Mouse (Mus musculus) limb, embryonic 14.5 days (tissue): ENCODE data around the gene Fxyd3. TPM values are rescaled to one million over a fixed set of nuclear protein-coding genes. Genes with fewer than 3 reads are reported as not detected.

Experiments used
- ATAC-seq: fragments of 200-750 bp; cut with Nextera tagmentation; 2 replicates; pipeline ENCODE4 v1.8.0; 2017; ENCODE audit warnings: low read depth, moderate number of reproducible peaks, moderate TSS enrichment; ENCODE audit not compliant: low FRiP score
- DNase-seq: peaks from one replicate; pipeline ENCODE4 v3.0.0-alpha.2; 2015; ENCODE audit warnings: low spot score
- H3K27ac ChIP-seq: fragments of 300-500 bp; sonication (generic); replicated peaks from 2 replicates; pipeline ENCODE4 v1.5.1; 2014; ENCODE audit warnings: low read depth, mild to moderate bottlenecking, low read length, moderate library complexity, mixed read lengths
- H3K27me3 ChIP-seq: fragments of 300-500 bp; sonication (generic); 2 replicates; pipeline ENCODE4 v1.6.1; 2014; ENCODE audit warnings: low read length, mixed read lengths; ENCODE audit not compliant: control insufficient read depth, insufficient read depth
- H3K36me3 ChIP-seq: fragments of 300-500 bp; sonication (generic); 2 replicates; pipeline ENCODE4 v1.6.1; 2014; ENCODE audit warnings: mild to moderate bottlenecking, low read length, moderate library complexity, mixed read lengths; ENCODE audit not compliant: control insufficient read depth, insufficient read depth
- H3K4me1 ChIP-seq: fragments of 300-500 bp; sonication (generic); 2 replicates; pipeline ENCODE4 v1.6.1; 2014; ENCODE audit warnings: antibody characterized with exemption, low read length, mixed read lengths; ENCODE audit not compliant: control insufficient read depth, insufficient read depth
- H3K4me2 ChIP-seq: fragments of 300-500 bp; sonication (generic); replicated peaks from 2 replicates; pipeline ENCODE4 v1.6.1; 2014; ENCODE audit warnings: low read depth, mild to moderate bottlenecking, low read length, moderate library complexity; ENCODE audit not compliant: severe bottlenecking
- H3K4me3 ChIP-seq: fragments of 300-500 bp; sonication (generic); replicated peaks from 2 replicates; pipeline ENCODE4 v1.5.1; 2014; ENCODE audit warnings: low read length
- H3K9ac ChIP-seq: fragments of 300-500 bp; sonication (generic); 2 replicates; pipeline ENCODE4 v1.6.1; 2014; ENCODE audit warnings: mild to moderate bottlenecking, low read depth, low read length, moderate library complexity; ENCODE audit not compliant: severe bottlenecking
- H3K9me3 ChIP-seq: fragments of 300-500 bp; sonication (generic); 2 replicates; pipeline ENCODE4 v1.6.1; 2016; ENCODE audit warnings: low read length; ENCODE audit not compliant: control insufficient read depth
- POLR2A ChIP-seq: fragments of 200-500 bp; IDR thresholded peaks from 2 replicates; pipeline ENCODE4 v1.8.0; 2012; ENCODE audit warnings: inconsistent platforms, mild to moderate bottlenecking, moderate library complexity, borderline replicate concordance; ENCODE audit not compliant: insufficient read depth, insufficient read length; ENCODE audit errors: extremely low read depth
- WGBS: fragments of 180-500 bp; shearing (Covaris S2); extraction: QIAGEN DNeasy Blood & Tissue Kit; methylation state at CpG from one replicate; pipeline ENCODE4 v1.1.7; 2014; 5-methylcytosine and 5-hydroxymethylcytosine counted together
- polyA plus RNA-seq, 2 experiments: library from polyadenylated mRNA; depleted of rRNA in 1 of 2; stranded (reverse) in 1 of 2; unstranded in 1 of 2; fragments of >200 nt; fragmentation: Nextera tagmentation in 1 of 2; extraction: Ambion mirVana in 1 of 2; gene quantifications; 2 replicates each; pipeline versions ENCODE4 v1.2.1 to v1.2.3; 2012 to 2014

Gene Fxyd3
- polyA plus RNA-seq, 2 experiments = 39.8 to 79.5 TPM

DNA sequence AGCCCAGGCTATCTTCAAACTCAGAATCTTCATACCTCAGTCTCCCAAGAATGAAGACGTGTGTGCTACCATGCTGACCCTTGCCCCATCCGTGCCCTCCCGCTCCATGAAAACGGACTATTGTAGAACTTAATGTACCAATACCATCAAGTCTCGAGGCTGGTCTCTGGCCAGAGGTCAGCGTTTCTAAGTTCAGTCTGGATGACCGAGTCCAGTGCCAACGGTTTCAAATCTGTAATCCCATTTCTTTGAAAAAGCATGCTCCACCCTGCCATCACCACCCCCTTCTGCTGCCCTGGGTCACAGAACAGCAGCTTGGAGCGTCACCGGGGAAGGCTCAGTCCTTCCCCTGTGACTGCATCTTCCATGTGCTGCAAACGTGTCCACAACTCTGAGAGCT is 31.3 kb upstream of the Fxyd3 start:
- no peaks in the 10 kb centered on the region for H3K27me3 ChIP-seq
- ATAC-seq (no peak), DNase-seq (no peak)
- no peak overlapping the region for H3K4me3 ChIP-seq
- H3K27ac ChIP-seq = no peak overlapping the region
- H3K9ac ChIP-seq = no peak overlapping the region
- H3K36me3 ChIP-seq = no peaks in the 10 kb centered on the region
- WGBS = 87% methylated on average over 11 of the region's 11 CpGs
- H3K4me1 ChIP-seq = no peaks in the 10 kb centered on the region
- no peak for TF ChIP-seq POLR2A
- H3K9me3 ChIP-seq = no peaks in the 10 kb centered on the region
- no peak overlapping the region for H3K4me2 ChIP-seq

- Histone ChIP-seq H3K9ac (no peak overlapping the region), H3K4me2 (no peak overlapping the region), H3K27ac (no peak overlapping the region), H3K4me1 (no peaks in the 10 kb centered on the region), H3K9me3 (no peaks in the 10 kb centered on the region), H3K27me3 (no peaks in the 10 kb centered on the region), H3K36me3 (no peaks in the 10 kb centered on the region), H3K4me3 (no peak overlapping the region)
- WGBS = 54% methylated on average over 3 of the region's 3 CpGs
- ATAC-seq = no peak
- TF ChIP-seq POLR2A = no peak
- DNase-seq = no peak
Measured at GRCm38 (mm10) chr7:31106166-31106565, 29.7 kb upstream of the Fxyd3 start.

GRCm38 (mm10) chr7:31105061-31105768 is 28.7 kb upstream of the Fxyd3 start:
- Histone ChIP-seq H3K9ac (no peak overlapping the region), H3K27me3 (no peaks in the 10 kb centered on the region), H3K9me3 (no peaks in the 10 kb centered on the region), H3K4me3 (no peak overlapping the region), H3K36me3 (no peaks in the 10 kb centered on the region), H3K4me2 (no peak overlapping the region), H3K27ac (no peak overlapping the region), H3K4me1 (no peaks in the 10 kb centered on the region)
- no peak for TF ChIP-seq POLR2A
- ATAC-seq (no peak), DNase-seq (peak; percentile 11)
- WGBS = 56% methylated on average over 15 of the region's 15 CpGs

GRCm38 (mm10) chr7:31100786-31101185 is 24.3 kb upstream of the Fxyd3 start:
- Histone ChIP-seq H3K9me3 (no peaks in the 10 kb centered on the region), H3K4me2 (no peak overlapping the region), H3K9ac (no peak overlapping the region), H3K4me3 (no peak overlapping the region), H3K36me3 (no peaks in the 10 kb centered on the region), H3K27ac (no peak overlapping the region), H3K27me3 (no peaks in the 10 kb centered on the region), H3K4me1 (no peaks in the 10 kb centered on the region)
- DNase-seq (no peak), ATAC-seq (no peak)
- TF ChIP-seq POLR2A = no peak
- 84% methylated on average over 14 of the region's 14 CpGs for WGBS

DNA sequence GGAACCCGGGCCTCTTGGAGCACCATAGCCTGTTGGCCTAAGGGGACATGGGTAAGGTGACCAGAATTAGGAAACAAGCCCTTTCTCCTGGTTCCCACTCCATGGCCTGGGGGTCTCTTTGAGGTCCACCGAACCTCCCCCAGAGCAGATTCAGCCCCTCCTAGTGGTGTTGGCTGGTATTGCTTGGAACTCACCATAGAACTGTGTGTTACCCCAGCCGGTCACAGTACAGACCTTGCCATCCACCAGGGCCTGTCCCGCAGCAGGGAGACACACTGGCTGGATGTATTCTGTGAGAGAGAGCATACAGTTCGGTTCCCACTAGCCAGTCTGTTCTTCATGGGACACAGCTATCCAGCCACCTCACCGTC is 23.1 kb upstream of the Fxyd3 start:
- no peak for TF ChIP-seq POLR2A
- Histone ChIP-seq H3K4me1 (no peaks in the 10 kb centered on the region), H3K9me3 (no peaks in the 10 kb centered on the region), H3K9ac (no peak overlapping the region), H3K27me3 (no peaks in the 10 kb centered on the region), H3K4me2 (no peak overlapping the region), H3K4me3 (no peak overlapping the region), H3K36me3 (no peaks in the 10 kb centered on the region), H3K27ac (no peak overlapping the region)
- no peak for ATAC-seq
- no peak for DNase-seq
- 87% methylated on average over 6 of the region's 6 CpGs for WGBS
